Mouse (Mus musculus) lung, postnatal 0 days (tissue): ENCODE measurements around the gene Slc39a5. TPM values are rescaled to one million over a fixed set of nuclear protein-coding genes. Genes with fewer than 3 reads are reported as not detected.
A peak's percentile ranks its signal among the peaks of the same experiment; 100 is the strongest.

Source experiments
- ATAC-seq: fragments of 200-750 bp; cut with Nextera tagmentation; 2 replicates; pipeline ENCODE4 v1.8.0; 2017; ENCODE audit warnings: moderate library complexity
- DNase-seq: peaks from one replicate; pipeline ENCODE4 v3.0.0-alpha.2; 2016; ENCODE audit warnings: low spot score
- H3K27ac ChIP-seq: fragments of 300-500 bp; sonication (generic); 2 replicates; pipeline ENCODE4 v1.5.1; 2014; ENCODE audit warnings: antibody characterized with exemption, mild to moderate bottlenecking, low read length, mixed read lengths
- H3K27me3 ChIP-seq: fragments of 300-500 bp; sonication (generic); replicated peaks from 2 replicates; pipeline ENCODE4 v1.6.1; 2014; ENCODE audit warnings: low read length, mixed read lengths; ENCODE audit not compliant: insufficient read depth
- H3K36me3 ChIP-seq: fragments of 300-500 bp; sonication (generic); 2 replicates; pipeline ENCODE4 v1.6.1; 2014; ENCODE audit warnings: low read length, mixed read lengths; ENCODE audit not compliant: insufficient read depth
- H3K4me1 ChIP-seq: fragments of 300-500 bp; sonication (generic); 2 replicates; pipeline ENCODE4 v1.6.1; 2014; ENCODE audit warnings: antibody characterized with exemption, low read depth, low read length, mixed read lengths; ENCODE audit not compliant: insufficient read depth
- H3K4me2 ChIP-seq: fragments of 300-500 bp; sonication (generic); replicated peaks from 2 replicates; pipeline ENCODE4 v1.6.1; 2014; ENCODE audit warnings: low read depth, mild to moderate bottlenecking, low read length, moderate library complexity, mixed read lengths
- H3K4me3 ChIP-seq: fragments of 300-500 bp; sonication (generic); 2 replicates; pipeline ENCODE4 v1.5.1; 2014; ENCODE audit warnings: low read depth, low read length
- H3K9ac ChIP-seq: fragments of 300-500 bp; sonication (generic); replicated peaks from 2 replicates; pipeline ENCODE4 v1.6.1; 2014; ENCODE audit warnings: low read depth, mild to moderate bottlenecking
- H3K9me3 ChIP-seq: fragments of 300-500 bp; sonication (generic); 2 replicates; pipeline ENCODE4 v1.6.1; 2016; ENCODE audit warnings: low read length, mixed read lengths
- CTCF ChIP-seq: IDR thresholded peaks from 2 replicates; pipeline ENCODE4 v1.5.1; 2016; ENCODE audit warnings: antibody characterized with exemption, mild to moderate bottlenecking
- EP300 ChIP-seq: IDR thresholded peaks from 2 replicates; pipeline ENCODE4 v1.6.1; 2016; ENCODE audit warnings: antibody characterized with exemption, mild to moderate bottlenecking, control low read depth
- WGBS: fragments of 180-500 bp; shearing (Covaris S2); extraction: QIAGEN DNeasy Blood & Tissue Kit; methylation state at CpG from one replicate; pipeline ENCODE4 v1.1.7; 2014; 5-methylcytosine and 5-hydroxymethylcytosine counted together
- microRNA-seq: library from miRNA; unstranded; fragments of <30 nt; microRNA quantifications from one replicate; pipeline ENCODE4, GENCODE M21; 2016
- polyA plus RNA-seq: library from polyadenylated mRNA; unstranded; fragments of >200 nt; fragmentation: Nextera tagmentation; extraction: Ambion mirVana; gene quantifications from 2 replicates; pipeline ENCODE4 v1.2.1, GENCODE M21; 2015

Gene Slc39a5
- polyA plus RNA-seq, 1 experiment from 2014 or later: not detected

GRCm38 (mm10) chr10:128359226-128359625 is 41.8 kb downstream of the Slc39a5 start:
- ATAC-seq: no peak
- Histone ChIP-seq H3K27me3 (no peaks in the 10 kb centered on the region), H3K9me3 (no peaks in the 10 kb centered on the region), H3K36me3 (peaks cover 32% of the 10 kb centered on the region), H3K4me1 (no peaks in the 10 kb centered on the region), H3K27ac (no peak overlapping the region), H3K9ac (no peak overlapping the region), H3K4me3 (no peak overlapping the region), H3K4me2 (no peak overlapping the region)
- TF ChIP-seq CTCF: no peak
- TF ChIP-seq EP300: no peak
- 79% methylated on average over 6 of the region's 6 CpGs for WGBS
- DNase-seq: no peak

GRCm38 (mm10) chr10:128358796-128359195 is 42.2 kb downstream of the Slc39a5 start:
- H3K9ac ChIP-seq: no peak overlapping the region
- peaks cover 36% of the 10 kb centered on the region for H3K36me3 ChIP-seq
- 36% methylated on average over 2 of the region's 2 CpGs for WGBS
- TF ChIP-seq CTCF: peak; percentile 80
- no peak for TF ChIP-seq EP300
- H3K4me1 ChIP-seq: no peaks in the 10 kb centered on the region
- ATAC-seq (peak; percentile 49; the same call in 1 of the 2 replicates), DNase-seq (peak; percentile 74)
- no peaks in the 10 kb centered on the region for H3K9me3 ChIP-seq
- H3K27ac ChIP-seq: no peak overlapping the region
- no peak overlapping the region for H3K4me3 ChIP-seq
- no peak overlapping the region for H3K4me2 ChIP-seq
- H3K27me3 ChIP-seq: no peaks in the 10 kb centered on the region

DNA sequence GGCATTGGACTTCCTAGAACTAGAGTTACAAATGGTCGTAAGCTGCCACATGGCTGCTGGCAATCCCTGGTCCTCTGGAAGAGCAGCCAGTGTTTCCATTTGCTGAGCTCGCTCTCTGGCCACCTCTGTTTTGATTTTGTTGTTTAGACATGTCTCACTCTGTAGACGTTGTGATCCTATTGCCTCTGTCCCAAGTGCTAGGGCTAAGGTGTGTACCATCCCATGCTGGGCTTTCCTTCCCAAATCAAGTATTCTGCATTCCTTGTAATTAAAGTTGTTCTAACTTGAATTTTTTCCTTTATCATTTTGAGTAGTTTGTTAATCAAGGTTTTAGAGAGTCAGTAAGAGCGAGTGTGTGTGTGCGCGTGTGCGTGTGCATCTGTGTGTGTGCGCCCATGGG is 53.5 kb downstream of the Slc39a5 start:
- H3K27me3 ChIP-seq: no peaks in the 10 kb centered on the region
- ATAC-seq (no peak), DNase-seq (no peak)
- no peaks in the 10 kb centered on the region for H3K9me3 ChIP-seq
- no peak overlapping the region for H3K9ac ChIP-seq
- no peaks in the 10 kb centered on the region for H3K4me1 ChIP-seq
- no peak overlapping the region for H3K4me3 ChIP-seq
- no peak overlapping the region for H3K4me2 ChIP-seq
- H3K27ac ChIP-seq: no peak overlapping the region
- TF ChIP-seq CTCF: no peak
- TF ChIP-seq EP300: no peak
- WGBS: 85% methylated on average over 8 of the region's 8 CpGs
- peaks cover 19% of the 10 kb centered on the region; the same call in 1 of the 2 replicates for H3K36me3 ChIP-seq

Small RNAs within 50 kb of the gene (microRNA-seq; reads per million reads assigned to microRNA genes)
- gene Gm25361 (not detected), gene Gm26308 (not detected), gene Mir6914 (not detected), gene Mir6915 (not detected)

Other genes with a start within 250 kb of the Slc39a5 start
- gene Rbms2, start 220.9 kb downstream of the Slc39a5 start, polyA plus RNA-seq: 26.4 and 28.3 TPM in 2 replicates
- gene Gls2, start 206.8 kb downstream of the Slc39a5 start, polyA plus RNA-seq: 0.82 and 0.92 TPM in 2 replicates
- 16.0 and 16.9 TPM in 2 replicates for gene Spryd4, start 189.4 kb downstream of the Slc39a5 start, polyA plus RNA-seq
- gene Mip, start 175.4 kb downstream of the Slc39a5 start, polyA plus RNA-seq: not detected in 2 replicates
- gene Timeless, start 169.2 kb downstream of the Slc39a5 start, polyA plus RNA-seq: 11.2 and 14.5 TPM in 2 replicates
- gene Apon, start 147.1 kb downstream of the Slc39a5 start, polyA plus RNA-seq: not detected in 2 replicates
- not detected in 2 replicates for gene Apof, start 132.6 kb downstream of the Slc39a5 start, polyA plus RNA-seq
- 11.8 and 13.4 TPM in 2 replicates for gene Stat2, start 130.7 kb downstream of the Slc39a5 start, polyA plus RNA-seq
- gene Il23a, start 102.5 kb downstream of the Slc39a5 start, polyA plus RNA-seq: 0.30 and 0.32 TPM in 2 replicates
- 19.0 and 20.2 TPM in 2 replicates for gene Pan2, start 97.9 kb downstream of the Slc39a5 start, polyA plus RNA-seq
- 243 and 244 TPM in 2 replicates for gene Cnpy2, start 78.8 kb downstream of the Slc39a5 start, polyA plus RNA-seq
- gene Cs, start 63.5 kb downstream of the Slc39a5 start, polyA plus RNA-seq: 85.4 and 85.8 TPM in 2 replicates
- gene Coq10a, start 32.2 kb downstream of the Slc39a5 start, polyA plus RNA-seq: 16.4 and 19.9 TPM in 2 replicates
- gene Ankrd52, start 24.1 kb downstream of the Slc39a5 start, polyA plus RNA-seq: 4.2 and 4.9 TPM in 2 replicates
- 48.6 and 54.7 TPM in 2 replicates for gene Nabp2, start 10.3 kb upstream of the Slc39a5 start, polyA plus RNA-seq
- 31.3 and 32.2 TPM in 2 replicates for gene Rnf41, start 10.4 kb upstream of the Slc39a5 start, polyA plus RNA-seq
- 28.9 and 33.0 TPM in 2 replicates for gene Smarcc2, start 58.0 kb upstream of the Slc39a5 start, polyA plus RNA-seq
- gene Myl6, start 92.9 kb upstream of the Slc39a5 start, polyA plus RNA-seq: 1,888 and 2,049 TPM in 2 replicates
- gene Myl6b, start 97.5 kb upstream of the Slc39a5 start, polyA plus RNA-seq: 5.5 and 5.9 TPM in 2 replicates
- 31.1 and 38.2 TPM in 2 replicates for gene Esyt1, start 124.6 kb upstream of the Slc39a5 start, polyA plus RNA-seq
- 13.6 and 15.3 TPM in 2 replicates for gene Zc3h10, start 146.5 kb upstream of the Slc39a5 start, polyA plus RNA-seq
- gene Rpl41, start 148.1 kb upstream of the Slc39a5 start, polyA plus RNA-seq: 2,921 and 3,267 TPM in 2 replicates
- gene Pa2g4, start 164.8 kb upstream of the Slc39a5 start, polyA plus RNA-seq: 64.2 and 66.5 TPM in 2 replicates
- gene Erbb3, start 188.4 kb upstream of the Slc39a5 start, polyA plus RNA-seq: 21.4 and 22.6 TPM in 2 replicates
- gene Rps26, start 225.5 kb upstream of the Slc39a5 start, polyA plus RNA-seq: 459 and 465 TPM in 2 replicates
- 1.3 and 1.5 TPM in 2 replicates for gene Ikzf4, start 244.8 kb upstream of the Slc39a5 start, polyA plus RNA-seq